Mouse (Mus musculus): Measurements from ENCODE around the gene Flnb. TPM values are rescaled to one million over a fixed set of nuclear protein-coding genes. Genes with fewer than 3 reads are reported as not detected.

The Flnb gene
- polyA plus RNA-seq, 1 experiment from 2014 or later: 12.0 TPM

DNA sequence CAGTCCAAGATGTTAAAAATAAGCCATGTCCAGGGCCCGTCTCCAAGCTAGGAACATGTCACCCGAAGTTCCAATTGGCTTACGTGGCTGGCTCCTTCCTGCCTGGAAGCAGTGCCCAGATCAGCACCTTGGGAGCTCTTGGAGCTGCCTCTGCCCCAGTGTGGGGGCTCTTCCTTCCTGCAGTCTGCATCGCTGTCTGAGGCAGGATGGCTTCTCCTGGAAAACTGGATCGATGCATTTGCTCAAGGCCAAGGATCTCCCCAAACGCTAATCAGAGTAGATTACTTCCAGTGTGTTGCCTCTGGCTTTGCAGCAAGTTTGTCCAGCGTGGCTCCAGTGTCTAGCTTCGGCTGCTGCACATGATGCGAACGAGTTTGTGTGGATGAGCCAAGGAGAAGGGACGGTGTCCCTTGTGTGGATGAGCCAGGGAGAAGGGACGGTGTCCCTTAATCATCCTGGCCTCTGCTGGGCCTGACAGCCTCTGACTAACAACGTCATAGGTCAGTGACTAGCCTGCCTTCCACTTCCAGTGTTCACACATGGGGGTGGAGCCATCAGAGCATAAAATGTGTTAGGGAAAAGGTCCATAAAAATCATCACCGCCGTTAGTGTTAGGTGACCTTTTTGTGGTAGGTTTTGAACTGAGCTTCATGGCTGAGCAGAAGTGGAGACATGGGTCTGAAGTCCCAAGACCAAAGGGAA lies 25.0 kb downstream of the Flnb start:
- ATAC-seq (ENCODE audit: low FRiP score): no peak
- peaks cover 13% of the 10 kb centered on the region for H3K4me1 ChIP-seq (ENCODE audit: control insufficient read depth, insufficient read depth, low read length)
- 80% methylated on average over 15 of the region's 15 CpGs for whole genome bisulfite sequencing

DNA sequence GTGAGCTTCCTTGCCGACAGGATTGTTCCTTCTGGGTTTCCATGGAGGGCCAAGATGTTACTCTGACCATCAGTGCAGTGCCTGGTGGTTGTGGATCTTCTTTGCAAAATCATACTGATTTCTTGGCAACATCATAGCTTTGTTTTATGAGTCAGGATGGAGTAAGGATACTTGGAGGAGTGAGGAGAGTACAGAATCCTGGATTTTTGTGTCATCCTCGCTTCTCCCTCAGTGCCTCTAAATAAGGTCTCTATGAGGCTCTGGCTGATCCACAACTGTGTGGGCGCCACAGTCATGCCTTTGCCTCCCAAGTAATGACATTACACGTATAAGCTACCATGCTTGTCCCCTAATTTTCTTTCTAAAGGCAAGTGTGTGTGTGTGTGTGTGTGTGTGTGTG lies 28.9 kb downstream of the Flnb start:
- Histone ChIP-seq H3K4me2 (no peak overlapping the region), H3K9me3 (ENCODE audit: control insufficient read depth, low read length) (no peaks in the 10 kb centered on the region), H3K9ac (ENCODE audit: low read length) (no peak overlapping the region), H3K4me3 (ENCODE audit: low read depth, low read length) (no peak overlapping the region), H3K27me3 (ENCODE audit: control insufficient read depth, insufficient read depth, low read length) (no peaks in the 10 kb centered on the region), H3K36me3 (ENCODE audit: control insufficient read depth, insufficient read depth, low read length) (no peaks in the 10 kb centered on the region), H3K4me1 (ENCODE audit: control insufficient read depth, insufficient read depth, low read length) (peaks cover 22% of the 10 kb centered on the region), H3K27ac (ENCODE audit: low read depth, low read length) (no peak overlapping the region)
- DNase-seq (ENCODE audit: low spot score, missing footprints): no peak
- WGBS: 80% methylated on average over 4 of the region's 4 CpGs
- ATAC-seq (ENCODE audit: low FRiP score): no peak

More for the DNA sequence above, 25.0 kb downstream of the Flnb start:
- no peak for DNase-seq (ENCODE audit: low spot score, missing footprints)
- no peak overlapping the region for H3K9ac ChIP-seq (ENCODE audit: low read length)
- H3K4me2 ChIP-seq: no peak overlapping the region
- no peaks in the 10 kb centered on the region for H3K36me3 ChIP-seq (ENCODE audit: control insufficient read depth, insufficient read depth, low read length)
- H3K4me3 ChIP-seq (ENCODE audit: low read depth, low read length): no peak overlapping the region
- no peaks in the 10 kb centered on the region for H3K9me3 ChIP-seq (ENCODE audit: control insufficient read depth, low read length)
- H3K27me3 ChIP-seq (ENCODE audit: control insufficient read depth, insufficient read depth, low read length): no peaks in the 10 kb centered on the region
- no peak overlapping the region for H3K27ac ChIP-seq (ENCODE audit: low read depth, low read length)

DNA sequence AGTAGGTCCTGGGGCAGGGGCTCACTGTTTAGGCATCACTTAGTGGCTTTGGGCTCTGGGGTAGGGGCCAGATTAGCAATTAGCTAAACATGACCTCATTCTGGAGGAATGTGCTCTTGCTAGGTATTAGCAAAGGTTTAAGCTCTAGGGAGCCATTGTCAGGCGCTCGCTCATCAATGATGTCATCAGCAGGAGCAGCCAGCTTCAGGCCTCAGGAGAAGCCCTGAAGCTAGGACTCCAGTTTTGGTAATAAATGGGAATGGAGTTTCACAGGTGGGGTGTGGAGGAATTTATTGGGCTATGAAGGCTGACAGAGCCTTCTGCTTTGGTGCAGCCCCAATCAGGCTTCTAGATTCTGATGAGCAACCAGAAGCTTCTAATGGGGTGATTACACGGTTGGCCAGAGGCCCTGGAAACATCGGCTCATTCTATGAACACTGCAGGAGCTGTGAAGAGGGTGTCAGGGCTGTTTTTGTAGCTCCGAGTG lies 30.0 kb downstream of the Flnb start:
- peak overlapping the region; percentile 10; the same call in 1 of the 2 replicates for H3K9ac ChIP-seq (ENCODE audit: low read length)
- H3K4me1 ChIP-seq (ENCODE audit: control insufficient read depth, insufficient read depth, low read length): peaks cover 21% of the 10 kb centered on the region
- ATAC-seq (ENCODE audit: low FRiP score) (peak; percentile 83), DNase-seq (ENCODE audit: low spot score, missing footprints) (peak; percentile 87)
- no peak overlapping the region; the same call in 1 of the 2 replicates for H3K4me2 ChIP-seq
- H3K9me3 ChIP-seq (ENCODE audit: control insufficient read depth, low read length): no peaks in the 10 kb centered on the region
- no peak overlapping the region; the same call in 1 of the 2 replicates for H3K27ac ChIP-seq (ENCODE audit: low read depth, low read length)
- no peaks in the 10 kb centered on the region for H3K36me3 ChIP-seq (ENCODE audit: control insufficient read depth, insufficient read depth, low read length)
- H3K4me3 ChIP-seq (ENCODE audit: low read depth, low read length): no peak overlapping the region
- H3K27me3 ChIP-seq (ENCODE audit: control insufficient read depth, insufficient read depth, low read length): no peaks in the 10 kb centered on the region
- 9% methylated on average over 5 of the region's 5 CpGs for WGBS

DNA sequence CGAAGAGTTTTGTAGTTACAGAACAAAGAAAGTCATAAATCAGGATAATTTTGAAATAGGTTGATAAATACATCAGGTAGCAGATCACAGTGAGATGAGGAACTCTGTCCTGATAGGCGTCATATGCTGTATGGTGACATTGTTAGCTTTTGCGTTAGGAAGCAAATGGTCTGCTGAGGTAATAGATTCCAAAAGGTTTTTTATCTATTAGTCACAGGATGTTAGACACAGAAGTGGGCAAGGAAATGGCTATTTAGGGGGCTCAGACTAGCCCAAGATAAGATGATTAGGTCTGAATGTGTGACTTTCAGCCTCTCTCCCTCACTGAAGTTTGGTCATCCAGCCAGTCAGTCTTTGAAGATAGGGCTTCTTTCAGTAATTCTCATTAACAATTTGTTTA lies 33.2 kb downstream of the Flnb start:
- no peaks in the 10 kb centered on the region for H3K9me3 ChIP-seq (ENCODE audit: control insufficient read depth, low read length)
- H3K27ac ChIP-seq (ENCODE audit: low read depth, low read length): no peak overlapping the region
- 76% methylated on average over 3 of the region's 3 CpGs for WGBS
- no peaks in the 10 kb centered on the region for H3K36me3 ChIP-seq (ENCODE audit: control insufficient read depth, insufficient read depth, low read length)
- no peak overlapping the region for H3K4me3 ChIP-seq (ENCODE audit: low read depth, low read length)
- H3K4me2 ChIP-seq: no peak overlapping the region
- H3K27me3 ChIP-seq (ENCODE audit: control insufficient read depth, insufficient read depth, low read length): no peaks in the 10 kb centered on the region
- ATAC-seq (ENCODE audit: low FRiP score) (no peak), DNase-seq (ENCODE audit: low spot score, missing footprints) (no peak)
- peaks cover 20% of the 10 kb centered on the region for H3K4me1 ChIP-seq (ENCODE audit: control insufficient read depth, insufficient read depth, low read length)
- H3K9ac ChIP-seq (ENCODE audit: low read length): no peak overlapping the region

DNA sequence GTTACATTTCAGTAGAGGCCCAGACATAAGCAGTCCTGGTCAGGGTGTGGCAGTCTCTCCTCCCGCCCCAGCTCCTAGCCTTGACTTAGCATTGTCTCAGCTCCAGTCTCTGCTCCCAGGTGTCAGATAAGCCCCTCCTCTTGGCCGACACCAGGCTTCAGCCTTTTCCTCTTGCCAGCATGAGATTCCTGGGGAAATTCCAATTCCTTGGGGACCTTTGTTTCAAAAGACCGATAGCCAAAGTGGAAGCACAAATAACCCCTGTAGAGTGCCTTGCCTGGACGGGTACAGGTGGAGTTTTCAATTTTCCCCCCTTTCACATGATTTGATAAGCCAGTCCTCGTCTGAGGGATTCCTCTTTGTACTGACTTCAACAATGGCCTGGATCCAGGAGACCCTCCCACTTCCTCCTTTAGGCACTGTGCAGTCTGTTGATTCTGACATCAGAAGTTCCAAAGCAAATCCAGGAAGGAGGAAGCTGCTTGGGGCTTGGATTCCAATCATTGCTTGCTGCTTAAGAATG lies 33.8 kb downstream of the Flnb start:
- no peak for DNase-seq (ENCODE audit: low spot score, missing footprints)

DNA sequence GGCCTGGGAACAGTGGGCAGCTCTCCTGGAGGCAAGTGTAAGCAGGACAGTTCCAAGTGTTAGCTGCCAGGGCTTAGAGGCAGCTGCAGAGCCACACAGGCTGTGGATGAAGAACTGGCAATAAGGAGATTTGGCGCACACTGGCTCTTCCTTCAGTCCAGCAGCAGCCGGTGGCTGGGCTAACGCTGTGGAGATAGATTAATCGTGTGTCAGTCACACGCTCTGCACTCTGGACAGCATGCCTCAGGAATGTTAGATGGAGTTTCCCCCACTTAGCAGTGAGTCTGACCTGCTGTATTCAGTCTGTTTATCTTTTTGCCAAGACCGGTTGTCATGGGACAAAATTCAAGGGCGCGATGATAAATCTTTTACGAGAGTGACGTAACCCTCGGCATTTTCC lies 35.9 kb downstream of the Flnb start:
- peak; percentile 58; the same call in 1 of the 2 replicates for ATAC-seq (ENCODE audit: low FRiP score)
- H3K27ac ChIP-seq (ENCODE audit: low read depth, low read length): no peak overlapping the region
- no peaks in the 10 kb centered on the region for H3K36me3 ChIP-seq (ENCODE audit: control insufficient read depth, insufficient read depth, low read length)
- no peaks in the 10 kb centered on the region for H3K9me3 ChIP-seq (ENCODE audit: control insufficient read depth, low read length)
- no peaks in the 10 kb centered on the region for H3K27me3 ChIP-seq (ENCODE audit: control insufficient read depth, insufficient read depth, low read length)
- H3K4me2 ChIP-seq: no peak overlapping the region
- H3K9ac ChIP-seq (ENCODE audit: low read length): no peak overlapping the region
- no peak for DNase-seq (ENCODE audit: low spot score, missing footprints)
- no peak overlapping the region for H3K4me3 ChIP-seq (ENCODE audit: low read depth, low read length)
- 67% methylated on average over 11 of the region's 11 CpGs for WGBS
- H3K4me1 ChIP-seq (ENCODE audit: control insufficient read depth, insufficient read depth, low read length): peaks cover 7% of the 10 kb centered on the region

More for the DNA sequence above, 33.8 kb downstream of the Flnb start:
- H3K9ac ChIP-seq (ENCODE audit: low read length): no peak overlapping the region
- H3K36me3 ChIP-seq (ENCODE audit: control insufficient read depth, insufficient read depth, low read length): no peaks in the 10 kb centered on the region
- no peak for ATAC-seq (ENCODE audit: low FRiP score)
- H3K4me3 ChIP-seq (ENCODE audit: low read depth, low read length): no peak overlapping the region
- no peaks in the 10 kb centered on the region for H3K9me3 ChIP-seq (ENCODE audit: control insufficient read depth, low read length)
- no peak overlapping the region for H3K4me2 ChIP-seq
- no peaks in the 10 kb centered on the region for H3K27me3 ChIP-seq (ENCODE audit: control insufficient read depth, insufficient read depth, low read length)
- peaks cover 20% of the 10 kb centered on the region for H3K4me1 ChIP-seq (ENCODE audit: control insufficient read depth, insufficient read depth, low read length)
- no peak overlapping the region; the same call in 1 of the 2 replicates for H3K27ac ChIP-seq (ENCODE audit: low read depth, low read length)
- 7% methylated on average over 5 of the region's 5 CpGs for WGBS

DNA sequence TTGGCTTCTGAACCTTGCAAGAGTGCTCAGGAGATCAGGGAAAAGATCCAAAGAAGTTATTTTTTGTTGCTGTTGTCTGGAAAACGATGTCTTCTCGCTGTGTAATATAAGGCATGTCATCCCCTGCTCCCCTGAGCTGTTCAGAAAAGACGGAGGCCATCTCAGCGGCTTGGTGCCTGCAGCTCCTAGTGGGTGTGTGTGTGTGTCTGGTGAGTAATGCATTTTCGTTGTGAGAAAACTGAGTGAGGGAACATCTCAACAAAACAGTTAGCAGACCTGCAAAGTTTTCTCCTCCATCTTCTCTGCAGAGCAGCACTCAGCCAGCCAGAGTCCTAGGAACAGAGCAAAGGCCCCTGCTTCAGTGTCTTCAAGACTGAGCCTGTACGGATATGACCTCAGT lies 36.6 kb downstream of the Flnb start:
- ATAC-seq (ENCODE audit: low FRiP score) (no peak), DNase-seq (ENCODE audit: low spot score, missing footprints) (no peak)
- Histone ChIP-seq H3K4me2 (no peak overlapping the region), H3K36me3 (ENCODE audit: control insufficient read depth, insufficient read depth, low read length) (no peaks in the 10 kb centered on the region), H3K4me3 (ENCODE audit: low read depth, low read length) (no peak overlapping the region), H3K27me3 (ENCODE audit: control insufficient read depth, insufficient read depth, low read length) (no peaks in the 10 kb centered on the region), H3K4me1 (ENCODE audit: control insufficient read depth, insufficient read depth, low read length) (peaks cover 7% of the 10 kb centered on the region), H3K9me3 (ENCODE audit: control insufficient read depth, low read length) (no peaks in the 10 kb centered on the region), H3K27ac (ENCODE audit: low read depth, low read length) (no peak overlapping the region), H3K9ac (ENCODE audit: low read length) (no peak overlapping the region)
- 83% methylated on average over 6 of the region's 6 CpGs for WGBS

DNA sequence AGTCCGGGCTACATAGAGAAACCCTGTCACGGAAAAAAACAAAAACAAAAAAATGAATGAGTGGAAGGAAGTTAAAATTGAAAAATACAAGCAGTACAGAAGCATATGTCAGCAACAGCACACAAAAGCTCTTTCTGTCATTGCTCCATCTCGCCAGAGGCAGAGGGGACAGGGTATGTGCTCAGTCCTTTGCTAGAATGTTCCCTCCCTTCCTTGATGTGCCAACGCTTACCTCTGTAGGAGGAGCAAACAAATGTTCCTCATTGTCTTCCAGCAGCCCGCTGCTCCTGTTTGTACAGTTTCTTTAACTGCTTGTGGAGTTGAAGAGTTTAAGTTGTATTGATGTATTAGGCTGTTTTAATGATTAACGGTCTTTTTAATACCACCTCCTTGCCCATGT lies 37.3 kb downstream of the Flnb start:
- peaks cover 7% of the 10 kb centered on the region for H3K4me1 ChIP-seq (ENCODE audit: control insufficient read depth, insufficient read depth, low read length)
- no peaks in the 10 kb centered on the region for H3K36me3 ChIP-seq (ENCODE audit: control insufficient read depth, insufficient read depth, low read length)
- H3K27me3 ChIP-seq (ENCODE audit: control insufficient read depth, insufficient read depth, low read length): no peaks in the 10 kb centered on the region
- WGBS: 70% methylated on average over 6 of the region's 6 CpGs
- no peak overlapping the region for H3K4me3 ChIP-seq (ENCODE audit: low read depth, low read length)
- H3K9ac ChIP-seq (ENCODE audit: low read length): no peak overlapping the region
- no peak overlapping the region for H3K27ac ChIP-seq (ENCODE audit: low read depth, low read length)
- DNase-seq (ENCODE audit: low spot score, missing footprints): no peak
- no peak for ATAC-seq (ENCODE audit: low FRiP score)
- no peaks in the 10 kb centered on the region for H3K9me3 ChIP-seq (ENCODE audit: control insufficient read depth, low read length)
- H3K4me2 ChIP-seq: no peak overlapping the region

DNA sequence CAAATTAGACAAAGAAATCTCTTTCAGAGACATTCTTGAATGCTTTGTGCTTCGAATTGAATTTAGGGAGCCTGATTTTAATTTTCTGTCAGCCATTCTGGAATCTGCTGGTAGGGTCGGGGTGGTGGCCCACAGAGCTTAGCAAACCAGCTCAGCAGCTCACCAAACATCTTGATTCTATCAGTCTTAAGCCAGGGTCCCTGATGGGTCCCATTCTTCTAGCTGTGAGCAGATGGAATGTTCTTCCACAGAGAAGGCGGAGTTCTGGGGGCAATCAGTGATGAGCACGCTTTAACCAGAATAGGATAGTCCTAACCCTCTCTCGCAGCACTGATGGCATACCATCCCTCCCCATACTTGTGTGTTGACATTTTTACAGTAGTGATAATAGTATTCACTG lies 37.7 kb downstream of the Flnb start:
- H3K4me3 ChIP-seq (ENCODE audit: low read depth, low read length): no peak overlapping the region
- H3K9me3 ChIP-seq (ENCODE audit: control insufficient read depth, low read length): no peaks in the 10 kb centered on the region
- no peak overlapping the region for H3K27ac ChIP-seq (ENCODE audit: low read depth, low read length)
- no peak for DNase-seq (ENCODE audit: low spot score, missing footprints)
- no peak overlapping the region for H3K4me2 ChIP-seq
- H3K9ac ChIP-seq (ENCODE audit: low read length): no peak overlapping the region
- H3K27me3 ChIP-seq (ENCODE audit: control insufficient read depth, insufficient read depth, low read length): no peaks in the 10 kb centered on the region
- 64% methylated on average over 5 of the region's 5 CpGs for WGBS
- no peak for ATAC-seq (ENCODE audit: low FRiP score)
- H3K36me3 ChIP-seq (ENCODE audit: control insufficient read depth, insufficient read depth, low read length): no peaks in the 10 kb centered on the region
- peaks cover 7% of the 10 kb centered on the region for H3K4me1 ChIP-seq (ENCODE audit: control insufficient read depth, insufficient read depth, low read length)

All from midbrain, embryonic 11.5 days (tissue).